Mouse (Mus musculus): ENCODE data around the gene Cybrd1. TPM values are rescaled to one million over a fixed set of nuclear protein-coding genes. Genes with fewer than 3 reads are reported as not detected.

The Cybrd1 gene
- polyA plus RNA-seq, 1 experiment from 2014 or later, result 0.52 TPM

- H3K9me3 ChIP-seq, result no peaks in the 10 kb centered on the region
- H3K4me2 ChIP-seq (replicated peaks), result no peak overlapping the region
- H3K36me3 ChIP-seq, result no peaks in the 10 kb centered on the region
- no peak overlapping the region for H3K27ac ChIP-seq
- WGBS, result 91% methylated on average over 2 of the region's 2 CpGs
- H3K4me3 ChIP-seq (replicated peaks), result no peak overlapping the region
- no peak overlapping the region for H3K9ac ChIP-seq (replicated peaks)
- no peaks in the 10 kb centered on the region for H3K27me3 ChIP-seq
- ATAC-seq, result no peak
- H3K4me1 ChIP-seq (replicated peaks), result no peaks in the 10 kb centered on the region
Measured at GRCm38 (mm10) chr2:71130366-71130765, 12.6 kb downstream of the Cybrd1 start.

DNA sequence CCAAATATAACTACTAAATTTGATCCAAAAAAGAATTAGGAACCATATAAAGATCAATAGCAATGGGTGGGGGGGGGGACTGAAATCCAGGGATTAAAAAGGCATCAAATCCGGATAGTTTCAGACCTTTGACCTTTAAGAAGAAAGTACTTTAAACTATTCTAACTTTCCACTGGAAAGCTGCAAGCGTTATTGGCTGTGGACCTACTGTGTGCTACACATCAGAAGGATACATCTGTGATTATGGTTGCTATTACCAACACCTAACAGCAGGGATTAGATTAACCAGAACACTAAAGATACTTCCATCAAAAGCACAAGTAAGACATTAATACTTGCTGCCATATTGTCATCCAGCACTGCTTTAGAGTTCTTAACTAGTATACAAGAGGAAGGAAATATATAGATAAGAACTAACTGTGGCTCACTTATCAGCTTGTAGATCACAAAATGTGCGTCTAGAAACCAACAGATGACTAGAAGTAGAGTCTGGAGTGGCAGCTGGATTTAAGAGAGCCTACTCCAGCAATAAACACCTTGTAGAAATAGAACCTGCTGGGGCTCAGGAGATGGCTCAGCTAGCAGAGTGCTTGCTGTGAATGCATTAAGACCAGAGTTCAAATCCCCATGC is 14.3 kb downstream of the Cybrd1 start:
- no peak overlapping the region for H3K9ac ChIP-seq (replicated peaks)
- 81% methylated on average over 3 of the region's 3 CpGs for WGBS
- H3K4me1 ChIP-seq (replicated peaks), result no peaks in the 10 kb centered on the region
- no peak overlapping the region for H3K27ac ChIP-seq
- ATAC-seq, result no peak
- no peaks in the 10 kb centered on the region for H3K36me3 ChIP-seq
- no peaks in the 10 kb centered on the region for H3K9me3 ChIP-seq
- H3K4me3 ChIP-seq (replicated peaks), result no peak overlapping the region
- no peak overlapping the region for H3K4me2 ChIP-seq (replicated peaks)
- H3K27me3 ChIP-seq, result no peaks in the 10 kb centered on the region

GRCm38 (mm10) chr2:71134041-71134505 is 16.4 kb downstream of the Cybrd1 start:
- no peak overlapping the region for H3K9ac ChIP-seq (replicated peaks)
- H3K4me1 ChIP-seq (replicated peaks), result no peaks in the 10 kb centered on the region
- 89% methylated on average over 9 of the region's 9 CpGs for WGBS
- no peak overlapping the region for H3K27ac ChIP-seq
- H3K4me3 ChIP-seq (replicated peaks), result no peak overlapping the region
- H3K36me3 ChIP-seq, result no peaks in the 10 kb centered on the region
- no peak for ATAC-seq
- H3K4me2 ChIP-seq (replicated peaks), result no peak overlapping the region
- no peaks in the 10 kb centered on the region for H3K27me3 ChIP-seq
- no peaks in the 10 kb centered on the region for H3K9me3 ChIP-seq

DNA sequence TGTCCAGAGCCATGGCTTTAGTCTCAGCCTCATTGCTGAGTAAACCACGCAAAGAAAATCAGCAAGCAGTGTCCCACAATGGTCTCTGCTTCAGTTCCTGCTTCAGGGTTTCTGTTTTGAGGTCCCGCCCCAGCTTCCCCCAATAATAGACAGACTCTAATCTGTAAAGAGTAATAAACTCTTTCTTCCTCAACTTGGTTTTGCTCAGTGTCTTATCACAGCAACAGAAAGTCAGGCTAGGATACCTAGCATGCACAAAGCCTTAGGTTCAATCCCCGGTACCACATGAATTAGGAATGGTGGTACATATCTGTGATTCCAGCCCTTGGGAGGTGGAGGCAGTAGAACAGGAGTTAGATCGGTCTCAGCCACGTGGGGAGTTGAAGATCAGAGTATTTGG is 17.1 kb downstream of the Cybrd1 start:
- no peak overlapping the region for H3K4me2 ChIP-seq (replicated peaks)
- H3K4me1 ChIP-seq (replicated peaks), result no peaks in the 10 kb centered on the region
- WGBS, result 82% methylated on average over 5 of the region's 5 CpGs
- H3K4me3 ChIP-seq (replicated peaks), result no peak overlapping the region
- no peak overlapping the region for H3K9ac ChIP-seq (replicated peaks)
- H3K27ac ChIP-seq, result no peak overlapping the region
- H3K27me3 ChIP-seq, result no peaks in the 10 kb centered on the region
- H3K36me3 ChIP-seq, result no peaks in the 10 kb centered on the region
- no peaks in the 10 kb centered on the region for H3K9me3 ChIP-seq
- no peak for ATAC-seq

DNA sequence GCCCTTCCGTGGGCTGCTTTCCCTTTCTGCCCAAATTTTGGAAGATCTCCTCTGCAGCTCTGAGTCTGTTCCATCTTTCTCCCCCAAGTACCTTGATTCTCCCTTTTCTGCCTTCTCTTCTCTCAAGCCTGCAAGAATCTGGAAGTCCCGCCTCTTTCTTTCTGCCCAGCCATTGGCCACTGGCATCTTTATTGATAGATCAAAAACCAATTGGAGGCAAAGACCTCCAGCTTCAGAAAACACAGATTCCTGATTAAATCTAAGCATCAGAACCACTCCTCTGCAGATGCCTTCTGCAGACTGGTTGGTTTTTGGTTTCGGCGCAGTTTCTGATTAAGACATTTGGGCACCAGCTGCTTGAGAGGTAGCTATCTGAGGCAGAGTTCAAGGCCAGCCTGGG is 22.9 kb downstream of the Cybrd1 start:
- Histone ChIP-seq H3K4me2 (replicated peaks) (no peak overlapping the region), H3K27me3 (no peaks in the 10 kb centered on the region), H3K9ac (replicated peaks) (no peak overlapping the region), H3K36me3 (no peaks in the 10 kb centered on the region), H3K27ac (no peak overlapping the region), H3K4me3 (replicated peaks) (no peak overlapping the region), H3K9me3 (no peaks in the 10 kb centered on the region), H3K4me1 (replicated peaks) (no peaks in the 10 kb centered on the region)
- 65% methylated on average over 4 of the region's 4 CpGs for WGBS
- no peak for ATAC-seq

- 69% methylated on average over 7 of the region's 7 CpGs for WGBS
- H3K27me3 ChIP-seq, result no peaks in the 10 kb centered on the region
- no peaks in the 10 kb centered on the region for H3K9me3 ChIP-seq
- H3K4me2 ChIP-seq (replicated peaks), result no peak overlapping the region
- no peaks in the 10 kb centered on the region for H3K4me1 ChIP-seq (replicated peaks)
- ATAC-seq, result no peak
- no peak overlapping the region for H3K4me3 ChIP-seq (replicated peaks)
- no peak overlapping the region for H3K27ac ChIP-seq
- no peak overlapping the region for H3K9ac ChIP-seq (replicated peaks)
- no peaks in the 10 kb centered on the region for H3K36me3 ChIP-seq
Measured at GRCm38 (mm10) chr2:71142410-71142809, 24.7 kb downstream of the Cybrd1 start.

DNA sequence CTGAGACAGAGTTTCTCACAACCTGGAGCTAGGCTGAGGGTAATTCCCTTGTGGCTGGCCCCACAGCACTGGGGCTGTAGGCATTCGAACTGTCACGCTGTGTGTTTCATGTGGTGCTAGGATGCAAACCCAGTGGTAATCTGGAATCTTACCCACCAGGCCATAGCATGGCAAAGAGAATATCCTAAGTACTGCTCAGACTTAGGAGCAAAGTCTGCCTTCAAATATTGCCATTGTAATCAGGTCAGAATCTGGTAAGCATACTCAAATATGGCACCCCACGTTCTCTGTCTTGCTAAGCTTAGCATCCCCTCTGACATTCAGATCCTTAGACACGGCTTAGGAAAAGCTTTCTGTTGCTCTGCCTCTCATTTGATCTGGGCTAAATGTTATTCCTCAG is 28.1 kb downstream of the Cybrd1 start:
- Histone ChIP-seq H3K4me2 (replicated peaks) (no peak overlapping the region), H3K9ac (replicated peaks) (no peak overlapping the region), H3K4me3 (replicated peaks) (no peak overlapping the region), H3K36me3 (no peaks in the 10 kb centered on the region), H3K4me1 (replicated peaks) (peaks cover 8% of the 10 kb centered on the region; the same call in 1 of the 2 replicates), H3K27ac (no peak overlapping the region), H3K27me3 (no peaks in the 10 kb centered on the region), H3K9me3 (no peaks in the 10 kb centered on the region)
- WGBS, result 80% methylated on average over 4 of the region's 4 CpGs
- ATAC-seq, result no peak

DNA sequence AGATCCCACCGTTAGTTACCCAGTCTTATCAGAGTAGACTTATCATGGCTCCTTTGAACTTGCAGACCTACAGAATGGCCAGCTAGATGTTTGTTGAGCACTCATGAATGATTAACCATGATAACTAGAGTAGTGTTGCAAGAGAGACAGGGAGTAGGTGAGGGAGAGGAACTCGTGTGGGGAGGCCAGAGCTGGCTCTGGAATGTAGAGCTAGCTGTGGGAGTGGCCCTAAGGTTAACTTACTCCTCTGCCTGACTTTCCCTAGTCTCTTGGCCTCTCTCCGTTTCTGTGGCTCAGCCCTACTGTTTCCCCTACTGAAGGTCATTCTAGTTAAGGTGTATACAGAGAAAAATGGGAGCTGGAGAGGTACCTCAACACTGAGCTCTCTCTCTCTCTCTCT is 28.5 kb downstream of the Cybrd1 start:
- peaks cover 8% of the 10 kb centered on the region; the same call in 1 of the 2 replicates for H3K4me1 ChIP-seq (replicated peaks)
- no peaks in the 10 kb centered on the region for H3K36me3 ChIP-seq
- H3K4me3 ChIP-seq (replicated peaks), result no peak overlapping the region
- H3K9me3 ChIP-seq, result no peaks in the 10 kb centered on the region
- no peak for ATAC-seq
- 69% methylated on average over 3 of the region's 3 CpGs for WGBS
- no peaks in the 10 kb centered on the region for H3K27me3 ChIP-seq
- no peak overlapping the region for H3K27ac ChIP-seq
- H3K9ac ChIP-seq (replicated peaks), result no peak overlapping the region
- no peak overlapping the region for H3K4me2 ChIP-seq (replicated peaks)

DNA sequence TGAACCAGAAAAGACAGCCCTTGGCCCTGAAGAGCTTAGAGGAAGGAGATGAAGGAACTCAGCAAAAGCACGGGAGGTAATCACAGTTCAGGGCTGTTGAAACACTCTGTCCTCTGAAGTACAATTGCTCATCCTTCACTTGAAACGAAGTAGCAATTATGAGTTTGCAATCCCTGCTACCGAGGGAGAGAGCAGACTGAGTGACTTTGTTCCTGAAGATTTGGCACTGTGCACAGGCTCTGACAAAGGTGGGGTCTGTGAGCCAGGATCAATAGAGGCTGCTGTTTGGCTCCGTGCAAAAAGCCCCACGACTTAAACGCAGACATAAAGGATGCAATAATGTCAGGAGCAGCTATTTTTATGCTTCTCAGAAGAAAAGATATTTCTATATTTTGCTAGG is 30.1 kb downstream of the Cybrd1 start:
- no peak overlapping the region for H3K9ac ChIP-seq (replicated peaks)
- ATAC-seq, result no peak

GRCm38 (mm10) chr2:71152170-71152569 is 34.4 kb downstream of the Cybrd1 start:
- Histone ChIP-seq H3K36me3 (no peaks in the 10 kb centered on the region), H3K9ac (replicated peaks) (no peak overlapping the region), H3K4me2 (replicated peaks) (no peak overlapping the region), H3K4me3 (replicated peaks) (no peak overlapping the region), H3K4me1 (replicated peaks) (peaks cover 8% of the 10 kb centered on the region; the same call in 1 of the 2 replicates), H3K27ac (no peak overlapping the region), H3K27me3 (no peaks in the 10 kb centered on the region), H3K9me3 (no peaks in the 10 kb centered on the region)
- 90% methylated on average over 4 of the region's 4 CpGs for WGBS
- ATAC-seq, result no peak

More for the DNA sequence above, 30.1 kb downstream of the Cybrd1 start:
- no peak overlapping the region for H3K4me2 ChIP-seq (replicated peaks)
- H3K4me1 ChIP-seq (replicated peaks), result peaks cover 8% of the 10 kb centered on the region; the same call in 1 of the 2 replicates
- no peaks in the 10 kb centered on the region for H3K9me3 ChIP-seq
- WGBS, result 41% methylated on average over 6 of the region's 6 CpGs
- no peak overlapping the region for H3K4me3 ChIP-seq (replicated peaks)
- no peaks in the 10 kb centered on the region for H3K27me3 ChIP-seq
- no peak overlapping the region for H3K27ac ChIP-seq
- no peaks in the 10 kb centered on the region for H3K36me3 ChIP-seq

GRCm38 (mm10) chr2:71155486-71155885 is 37.8 kb downstream of the Cybrd1 start:
- H3K9ac ChIP-seq (replicated peaks), result no peak overlapping the region
- ATAC-seq, result peak; percentile 80

GRCm38 (mm10) chr2:71156446-71156845 is 38.7 kb downstream of the Cybrd1 start:
- no peak for ATAC-seq
- Histone ChIP-seq H3K9ac (replicated peaks) (no peak overlapping the region), H3K4me3 (replicated peaks) (no peak overlapping the region), H3K4me1 (replicated peaks) (peaks cover 11% of the 10 kb centered on the region), H3K4me2 (replicated peaks) (no peak overlapping the region), H3K9me3 (no peaks in the 10 kb centered on the region), H3K27me3 (no peaks in the 10 kb centered on the region), H3K36me3 (no peaks in the 10 kb centered on the region), H3K27ac (no peak overlapping the region)
- WGBS, result 90% methylated on average over 8 of the region's 8 CpGs

More at GRCm38 (mm10) chr2:71155486-71155885, 37.8 kb downstream of the Cybrd1 start:
- H3K36me3 ChIP-seq, result no peaks in the 10 kb centered on the region
- H3K27ac ChIP-seq, result no peak overlapping the region
- no peak overlapping the region for H3K4me3 ChIP-seq (replicated peaks)
- no peak overlapping the region for H3K4me2 ChIP-seq (replicated peaks)
- H3K4me1 ChIP-seq (replicated peaks), result peaks cover 9% of the 10 kb centered on the region
- WGBS, result 9% methylated on average over 8 of the region's 8 CpGs
- H3K27me3 ChIP-seq, result no peaks in the 10 kb centered on the region
- H3K9me3 ChIP-seq, result no peaks in the 10 kb centered on the region

- Histone ChIP-seq H3K36me3 (no peaks in the 10 kb centered on the region), H3K27ac (no peak overlapping the region), H3K9ac (replicated peaks) (no peak overlapping the region), H3K4me1 (replicated peaks) (peaks cover 11% of the 10 kb centered on the region), H3K9me3 (no peaks in the 10 kb centered on the region), H3K4me3 (replicated peaks) (no peak overlapping the region), H3K27me3 (no peaks in the 10 kb centered on the region), H3K4me2 (replicated peaks) (no peak overlapping the region)
- WGBS, result 96% methylated on average over 8 of the region's 8 CpGs
- no peak for ATAC-seq
Measured at GRCm38 (mm10) chr2:71157881-71158280, 40.2 kb downstream of the Cybrd1 start.
